Mouse (Mus musculus): ENCODE measurements around the gene Tarsl2. TPM values are rescaled to one million over a fixed set of nuclear protein-coding genes. Genes with fewer than 3 reads are reported as not detected.

The Tarsl2 gene
- total and polyA plus RNA-seq, 3 experiments = 3.3 to 4.2 (median 4.0) TPM

DNA sequence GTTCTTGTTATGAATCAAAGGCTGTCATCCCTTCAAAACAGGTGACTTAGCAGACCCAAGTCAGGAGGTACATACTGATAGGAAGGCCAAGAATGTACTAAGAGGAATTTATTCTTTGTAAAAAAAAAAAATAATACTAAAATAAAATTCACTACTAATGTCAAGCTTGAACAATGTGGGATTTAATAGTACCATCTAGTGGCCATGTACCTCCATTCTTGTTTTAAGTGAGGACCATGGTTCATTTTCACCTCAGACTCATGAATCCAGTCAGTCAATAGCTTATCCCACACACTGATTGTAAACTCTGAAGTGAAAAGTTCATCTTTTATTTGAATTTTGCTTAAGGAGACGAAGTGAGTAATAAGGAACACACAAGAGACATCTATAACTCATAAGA is 25.9 kb upstream of the Tarsl2 start:
- dilution Hi-C loops (cut with MboI; ENCODE audit: extremely low pct_ligation_motif_present, extremely low pct_unique_long_range_greater_than_20kb, low sequenced_read_pairs) = no loop called here
- TF ChIP-seq ZKSCAN1 (IDR thresholded peaks at IDR 0.05; ENCODE audit: borderline replicate concordance, low read depth, low read length) (no peak), ZNF384 (IDR thresholded peaks at IDR 0.05; ENCODE audit: low read depth, low read length) (no peak), USF1 (IDR thresholded peaks at IDR 0.05; ENCODE audit: low read depth, low read length) (no peak)
- Histone ChIP-seq H3K4me1 (ENCODE audit: control insufficient read depth in 1 of 2, insufficient read depth in 2 of 2) (no peaks in the 10 kb centered on the region), H3K27ac (ENCODE audit: insufficient read depth, low read depth) (no peak overlapping the region), H3K4me3 (replicated peaks in 1 of 3; ENCODE audit: low read depth in 2 of 3, low read length in 2 of 3, poor library complexity in 1 of 3) (no peak overlapping the region), H3K9me3 (replicated peaks; ENCODE audit: low read length) (no peaks in the 10 kb centered on the region), H3K4me2 (ENCODE audit: insufficient read depth, low read depth, poor library complexity, severe bottlenecking) (no peak overlapping the region), H3K79me2 (replicated peaks; ENCODE audit: control insufficient read depth, extremely low read depth, insufficient read depth, poor library complexity, severe bottlenecking) (no peaks in the 10 kb centered on the region), H3K36me3 (replicated peaks in 1 of 2; ENCODE audit: control insufficient read depth in 1 of 2, insufficient read depth in 1 of 2, low read length in 1 of 2) (no peaks in the 10 kb centered on the region), H3K9ac (ENCODE audit: insufficient read depth, low read depth) (no peak overlapping the region), H3K27me3 (replicated peaks) (peaks cover 24% of the 10 kb centered on the region)
- in situ Hi-C loops (cut with MboI; ENCODE audit: low pct_ligation_motif_present, low pct_unique_long_range_greater_than_20kb, low sequenced_read_pairs) = no loop called here
- no peak for DNase-seq (ENCODE audit: extremely low read depth)

DNA sequence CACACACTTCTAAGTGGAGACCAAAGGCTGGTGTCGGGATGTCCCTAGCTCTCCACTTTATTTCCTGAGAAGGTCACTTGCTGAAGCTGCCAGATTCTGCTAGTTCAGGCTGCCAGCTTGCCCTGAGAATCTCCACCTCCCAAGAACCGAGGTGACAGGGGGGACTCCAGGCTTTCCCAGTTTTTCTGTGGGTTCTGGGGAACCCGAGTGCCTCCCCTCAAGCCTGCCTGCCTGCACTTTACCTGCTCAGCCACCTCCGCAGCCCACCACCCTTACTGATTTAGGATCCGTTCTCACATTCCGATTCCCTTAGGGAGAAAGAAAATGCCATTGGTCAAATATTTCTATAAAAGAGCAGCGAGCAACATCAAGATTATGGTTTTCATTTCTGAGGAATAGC is 24.0 kb upstream of the Tarsl2 start:
- dilution Hi-C loops (cut with MboI; ENCODE audit: extremely low pct_ligation_motif_present, extremely low pct_unique_long_range_greater_than_20kb, low sequenced_read_pairs) = no loop called here
- H3K4me3 ChIP-seq (replicated peaks in 1 of 3; ENCODE audit: low read depth in 2 of 3, low read length in 2 of 3, poor library complexity in 1 of 3) = no peak overlapping the region
- TF ChIP-seq HCFC1 (IDR thresholded peaks at IDR 0.05; ENCODE audit: low read depth, low read length) (no peak), RCOR1 (conservative IDR thresholded peaks at IDR 0.05; ENCODE audit: low read depth, low read length) (no peak)

DNA sequence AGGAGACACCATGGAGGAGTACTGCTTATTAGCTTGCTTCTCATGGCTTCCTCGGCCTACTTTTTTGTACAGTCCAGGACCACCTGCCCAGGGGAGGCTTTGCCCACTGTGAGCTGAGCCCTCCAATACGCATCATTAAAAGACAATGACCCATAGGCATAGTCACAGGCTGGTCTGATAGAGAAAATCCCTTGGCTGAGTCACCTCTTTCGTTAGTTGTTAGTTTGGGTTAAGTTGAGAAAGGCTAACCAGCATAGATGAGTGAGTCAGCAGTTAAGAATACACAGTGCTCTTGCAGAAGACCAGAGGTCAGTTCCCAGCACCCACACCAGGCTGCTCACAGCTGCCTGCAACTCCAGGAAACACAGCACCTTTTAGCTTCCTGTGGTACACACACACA is 21.4 kb upstream of the Tarsl2 start:
- H3K4me1 ChIP-seq (ENCODE audit: control insufficient read depth in 1 of 2, insufficient read depth in 2 of 2) = no peaks in the 10 kb centered on the region
- H3K27ac ChIP-seq (ENCODE audit: insufficient read depth, low read depth) = no peak overlapping the region

More for the DNA sequence above, 24.0 kb upstream of the Tarsl2 start:
- Histone ChIP-seq H3K4me1 (ENCODE audit: control insufficient read depth in 1 of 2, insufficient read depth in 2 of 2) (no peaks in the 10 kb centered on the region), H3K36me3 (replicated peaks in 1 of 2; ENCODE audit: control insufficient read depth in 1 of 2, insufficient read depth in 1 of 2, low read length in 1 of 2) (no peaks in the 10 kb centered on the region), H3K9ac (ENCODE audit: insufficient read depth, low read depth) (no peak overlapping the region), H3K27ac (ENCODE audit: insufficient read depth, low read depth) (no peak overlapping the region), H3K9me3 (replicated peaks; ENCODE audit: low read length) (no peaks in the 10 kb centered on the region), H3K79me2 (replicated peaks; ENCODE audit: control insufficient read depth, extremely low read depth, insufficient read depth, poor library complexity, severe bottlenecking) (no peaks in the 10 kb centered on the region), H3K27me3 (replicated peaks) (peaks cover 26% of the 10 kb centered on the region), H3K4me2 (ENCODE audit: insufficient read depth, low read depth, poor library complexity, severe bottlenecking) (no peak overlapping the region)
- DNase-seq (ENCODE audit: extremely low read depth) = no peak
- in situ Hi-C loops (cut with MboI; ENCODE audit: low pct_ligation_motif_present, low pct_unique_long_range_greater_than_20kb, low sequenced_read_pairs) = no loop called here

More for the DNA sequence above, 21.4 kb upstream of the Tarsl2 start:
- DNase-seq (ENCODE audit: extremely low read depth) = no peak
- in situ Hi-C loops (cut with MboI; ENCODE audit: low pct_ligation_motif_present, low pct_unique_long_range_greater_than_20kb, low sequenced_read_pairs) = no loop called here
- Histone ChIP-seq H3K9me3 (replicated peaks; ENCODE audit: low read length) (no peaks in the 10 kb centered on the region), H3K27me3 (replicated peaks) (peaks cover 28% of the 10 kb centered on the region), H3K4me3 (replicated peaks in 1 of 3; ENCODE audit: low read depth in 2 of 3, low read length in 2 of 3, poor library complexity in 1 of 3) (no peak overlapping the region), H3K9ac (ENCODE audit: insufficient read depth, low read depth) (no peak overlapping the region), H3K4me2 (ENCODE audit: insufficient read depth, low read depth, poor library complexity, severe bottlenecking) (no peak overlapping the region), H3K36me3 (replicated peaks in 1 of 2; ENCODE audit: control insufficient read depth in 1 of 2, insufficient read depth in 1 of 2, low read length in 1 of 2) (no peaks in the 10 kb centered on the region), H3K79me2 (replicated peaks; ENCODE audit: control insufficient read depth, extremely low read depth, insufficient read depth, poor library complexity, severe bottlenecking) (no peaks in the 10 kb centered on the region)
- no peak for TF ChIP-seq CTCF (conservative IDR thresholded peaks at IDR 0.05 in 1 of 2, IDR thresholded peaks at IDR 0.05 in 1 of 2; ENCODE audit: low read depth in 2 of 2, low read length in 2 of 2)
- no peak for TF ChIP-seq MYC (IDR thresholded peaks at IDR 0.05; ENCODE audit: low read depth, low read length)
- no peak for TF ChIP-seq ZKSCAN1 (IDR thresholded peaks at IDR 0.05; ENCODE audit: borderline replicate concordance, low read depth, low read length)
- TF ChIP-seq JUND (conservative IDR thresholded peaks at IDR 0.05; ENCODE audit: low read depth, low read length) = no peak
- no peak for TF ChIP-seq NRF1 (IDR thresholded peaks at IDR 0.05; ENCODE audit: low read depth, low read length)
- no peak for TF ChIP-seq POLR2AphosphoS2 (IDR thresholded peaks at IDR 0.05; ENCODE audit: low read depth, low read length)
- no peak for TF ChIP-seq ZNF384 (IDR thresholded peaks at IDR 0.05; ENCODE audit: low read depth, low read length)
- no peak for TF ChIP-seq IRF4 (IDR thresholded peaks at IDR 0.05; ENCODE audit: low read depth, low read length)
- TF ChIP-seq KAT2A (IDR thresholded peaks at IDR 0.05; ENCODE audit: insufficient replicate concordance, low read length) = no peak
- no peak for TF ChIP-seq USF1 (IDR thresholded peaks at IDR 0.05; ENCODE audit: low read depth, low read length)
- TF ChIP-seq JUN (IDR thresholded peaks at IDR 0.05; ENCODE audit: insufficient read depth, low read depth, low read length) = no peak
- TF ChIP-seq SIN3A (IDR thresholded peaks at IDR 0.05; ENCODE audit: low read length) = no peak
- dilution Hi-C loops (cut with MboI; ENCODE audit: extremely low pct_ligation_motif_present, extremely low pct_unique_long_range_greater_than_20kb, low sequenced_read_pairs) = no loop called here

Data from CH12.LX (cell line).